Mouse (Mus musculus) liver, postnatal 0 days (tissue): ENCODE results near the gene Tbx19.

Experiments
- CTCF ChIP-seq: sonication (generic); IDR thresholded peaks from 2 replicates; pipeline ENCODE4 v1.5.1; 2016; ENCODE audit warnings: antibody characterized with exemption, low read depth
- EP300 ChIP-seq: IDR thresholded peaks from 2 replicates; pipeline ENCODE4 v1.6.1; 2016; ENCODE audit warnings: antibody characterized with exemption, low read depth, mild to moderate bottlenecking

DNA sequence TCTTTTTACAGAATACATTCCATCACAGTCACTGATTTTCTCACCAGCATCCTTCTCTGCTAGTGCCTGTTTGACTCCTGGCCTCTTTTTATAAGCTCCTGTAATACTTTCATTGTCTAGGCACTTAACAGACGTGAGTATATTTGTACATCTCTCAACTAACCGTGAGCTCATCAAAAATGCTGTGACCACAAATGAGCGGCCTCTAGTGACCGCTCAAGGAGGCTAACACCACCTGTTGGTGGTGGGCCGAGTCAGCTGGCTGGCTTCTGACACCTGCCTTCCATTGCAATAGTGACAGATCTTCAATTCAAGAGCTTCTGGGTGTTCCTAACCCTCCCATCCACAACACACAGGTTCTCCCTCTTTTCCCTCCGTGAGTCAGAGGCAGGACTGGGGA, 22.8 kb upstream of the Tbx19 start:
- TF ChIP-seq CTCF (no peak), EP300 (no peak)
